Mouse (Mus musculus): ENCODE measurements around the gene Dnah14.

The Dnah14 gene

DNA sequence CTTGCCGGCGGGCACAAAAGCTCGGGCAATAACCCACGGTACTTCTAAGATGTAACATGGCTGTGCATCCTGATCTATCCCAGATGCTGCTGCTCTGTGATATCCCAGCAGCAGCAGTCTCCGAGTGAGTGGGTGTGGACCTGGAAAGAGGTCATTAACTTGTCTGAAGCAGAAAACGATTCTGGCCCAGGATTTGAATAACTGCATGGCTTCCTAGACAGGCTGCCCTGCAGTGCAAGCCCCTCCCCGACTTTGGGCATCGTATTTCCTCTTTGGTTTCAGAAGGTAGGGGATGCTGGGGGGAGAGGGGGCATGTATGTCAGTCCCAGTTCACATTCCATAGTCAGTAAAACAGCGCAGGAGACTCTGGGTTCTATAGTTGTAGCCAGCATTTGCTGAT lies 6.9 kb upstream of the Dnah14 start:
- ChIA-PET CTCF (no interaction called here), POLR2A (no interaction called here)

DNA sequence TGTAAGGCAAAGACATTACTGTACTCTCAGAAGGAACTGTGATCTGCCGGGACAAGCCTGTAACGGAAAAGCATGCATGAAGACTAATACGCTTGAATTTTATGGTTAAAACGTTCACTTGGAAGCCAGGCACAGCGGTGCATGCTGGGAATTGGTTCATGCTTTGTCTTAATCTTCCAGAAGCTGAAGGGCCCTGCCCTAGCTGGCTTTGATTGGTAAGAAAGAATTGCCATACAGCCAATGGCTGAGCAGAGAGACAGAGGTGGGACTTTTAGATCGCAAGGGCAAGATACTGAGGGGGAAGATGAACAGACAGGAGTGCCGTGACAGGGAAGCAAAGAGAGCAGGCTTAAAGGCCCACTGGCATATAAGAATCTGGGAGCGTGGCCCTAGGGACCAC lies 6.8 kb downstream of the Dnah14 start:
- POLR2A ChIA-PET, result interaction anchor here in 1 of 4 experiments (0.7 kb wide), 1 partner anchor 440 kb away, joined by 3 read pairs; no protein-coding TSS in a partner anchor
- CTCF ChIA-PET, result interaction anchor here in 1 of 4 experiments (0.6 kb wide), 1 partner anchor 23 kb away, joined by 4 read pairs; no protein-coding TSS in a partner anchor

DNA sequence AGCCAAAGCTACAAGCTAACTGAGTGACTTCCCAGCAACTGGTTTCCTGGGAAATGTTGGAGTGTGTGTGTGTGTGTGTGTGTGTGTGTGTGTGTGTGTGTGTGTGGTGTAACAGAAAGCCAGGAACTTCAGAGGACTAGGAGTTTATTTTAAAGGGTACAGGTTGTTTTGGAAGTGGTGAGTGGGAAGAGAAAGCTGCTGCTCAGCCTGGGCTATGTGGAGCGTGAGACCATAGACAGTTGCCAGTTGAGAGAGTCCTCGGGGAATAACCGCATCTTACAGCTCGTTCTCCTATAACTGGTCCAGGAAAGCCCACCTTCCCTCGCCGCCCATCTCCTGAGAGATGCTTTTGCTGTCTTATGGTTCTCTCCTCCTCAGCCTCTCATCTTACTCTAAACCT lies 12.8 kb downstream of the Dnah14 start:
- ChIA-PET POLR2A (interaction anchor here in 3 of 4 experiments (0.6 to 1.1 kb wide), 3 partner anchors 116 to 398 kb away, joined by 3 to 5 read pairs (median 4); no protein-coding TSS in a partner anchor), CTCF (interaction anchor here in 1 of 4 experiments (0.6 kb wide), 1 partner anchor 28 kb away, joined by 5 read pairs; no protein-coding TSS in a partner anchor)

DNA sequence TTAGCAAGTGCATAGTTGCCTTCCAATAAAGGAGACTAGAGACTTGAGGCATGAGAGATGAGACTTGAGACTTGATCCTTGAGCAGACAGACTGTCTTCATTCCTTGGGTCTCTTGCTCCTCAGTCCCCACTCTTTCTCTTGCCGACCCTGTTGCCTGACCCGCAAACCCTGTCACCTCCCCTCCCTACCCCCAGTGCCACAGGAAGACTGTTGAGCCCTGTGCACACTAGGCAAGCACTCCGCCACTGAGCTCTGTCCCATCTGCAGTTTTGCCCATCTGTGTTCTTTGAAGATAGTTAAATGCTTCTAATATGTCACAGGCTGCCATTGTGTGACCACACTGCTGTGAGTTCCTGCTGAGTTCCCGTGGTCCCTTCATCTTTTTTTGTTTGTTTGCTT lies 23.0 kb downstream of the Dnah14 start:
- CTCF ChIA-PET, result no interaction called here
- POLR2A ChIA-PET, result no interaction called here

DNA sequence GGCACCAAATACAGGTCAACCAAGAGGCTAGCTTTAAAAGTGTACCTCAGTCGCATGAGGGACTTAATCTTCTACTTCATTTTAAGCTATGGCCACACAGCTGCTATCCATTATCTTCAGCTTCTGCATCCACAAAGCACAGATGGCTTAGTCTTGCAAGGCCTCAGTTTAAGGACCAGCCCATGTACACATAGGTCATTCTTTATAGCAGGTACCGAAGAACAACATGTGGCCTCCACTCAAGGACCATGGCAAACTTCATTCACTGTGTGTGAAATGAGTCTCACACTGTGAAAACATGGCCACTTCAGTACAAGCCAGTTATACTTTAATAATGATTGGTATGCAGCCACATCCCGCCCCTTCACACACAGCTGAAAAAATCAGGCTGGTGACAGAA lies 34.8 kb downstream of the Dnah14 start:
- POLR2A ChIA-PET, result no interaction called here
- CTCF ChIA-PET, result interaction anchor here in 1 of 4 experiments (0.5 kb wide), 1 partner anchor 878 kb away, joined by 6 read pairs; no protein-coding TSS in a partner anchor

DNA sequence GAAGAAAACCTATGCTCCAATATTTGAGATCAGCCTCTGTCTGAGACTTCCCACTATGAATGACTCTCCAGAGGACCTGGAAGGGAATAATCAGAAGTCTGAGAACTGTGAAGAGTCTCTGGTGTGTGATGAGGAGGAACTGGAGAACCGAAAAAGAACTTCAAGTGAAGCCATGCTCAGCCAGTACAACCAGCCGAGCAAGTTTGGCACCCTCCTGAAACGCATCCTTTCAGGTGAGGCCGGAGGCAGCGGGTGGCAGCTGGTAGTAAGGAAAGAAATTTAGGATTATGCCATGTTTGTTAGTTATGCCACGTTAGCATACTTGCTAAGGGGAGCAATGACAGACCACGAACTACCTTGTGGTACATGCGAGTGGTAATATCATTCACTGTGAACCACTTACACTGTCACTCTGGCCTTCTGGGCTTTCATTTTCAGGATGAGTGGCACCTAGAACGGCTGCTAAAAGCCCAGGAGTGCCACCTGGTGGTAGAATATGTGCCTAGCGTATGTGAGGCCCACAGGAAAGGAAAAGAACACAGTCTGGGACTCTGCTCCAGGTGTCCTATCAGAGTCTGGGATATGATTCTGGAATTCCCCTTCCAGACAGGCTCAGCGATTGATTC lies 39.6 kb downstream of the Dnah14 start:
- ChIA-PET CTCF (interaction anchor here (0.7 to 1.7 kb wide), 4 partner anchors 13 to 624 kb away, joined by 3 to 9 read pairs (median 6); no protein-coding TSS in a partner anchor), POLR2A (no interaction called here)

DNA sequence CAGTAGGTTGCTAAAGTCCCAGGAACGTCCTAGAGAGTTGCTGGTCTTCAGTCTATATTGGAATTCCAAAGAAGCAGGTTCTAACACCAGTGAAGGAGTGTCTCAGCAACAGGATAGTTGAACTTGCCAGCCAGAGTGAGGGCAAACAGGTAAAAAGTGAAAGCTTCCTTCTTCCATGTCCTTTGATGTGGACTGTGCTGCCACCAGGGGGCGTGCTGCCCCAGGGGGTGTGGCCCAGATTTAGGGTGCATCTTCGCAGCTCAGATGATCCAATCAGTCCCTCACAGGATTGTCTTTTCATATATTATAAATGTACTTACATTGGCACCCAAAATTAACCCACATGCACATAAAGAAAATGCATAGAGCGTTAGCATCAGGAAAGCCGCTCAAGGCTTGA lies 41.0 kb downstream of the Dnah14 start:
- POLR2A ChIA-PET, result interaction anchor here in 1 of 4 experiments (1.0 kb wide), 1 partner anchor 724 kb away, joined by 3 read pairs; the partner anchor contains the start of gene Fbxo28
- CTCF ChIA-PET, result interaction anchor here (0.6 to 1.7 kb wide), 24 partner anchors 8 to 991 kb away, joined by 3 to 13 read pairs (median 3); no protein-coding TSS in a partner anchor

DNA sequence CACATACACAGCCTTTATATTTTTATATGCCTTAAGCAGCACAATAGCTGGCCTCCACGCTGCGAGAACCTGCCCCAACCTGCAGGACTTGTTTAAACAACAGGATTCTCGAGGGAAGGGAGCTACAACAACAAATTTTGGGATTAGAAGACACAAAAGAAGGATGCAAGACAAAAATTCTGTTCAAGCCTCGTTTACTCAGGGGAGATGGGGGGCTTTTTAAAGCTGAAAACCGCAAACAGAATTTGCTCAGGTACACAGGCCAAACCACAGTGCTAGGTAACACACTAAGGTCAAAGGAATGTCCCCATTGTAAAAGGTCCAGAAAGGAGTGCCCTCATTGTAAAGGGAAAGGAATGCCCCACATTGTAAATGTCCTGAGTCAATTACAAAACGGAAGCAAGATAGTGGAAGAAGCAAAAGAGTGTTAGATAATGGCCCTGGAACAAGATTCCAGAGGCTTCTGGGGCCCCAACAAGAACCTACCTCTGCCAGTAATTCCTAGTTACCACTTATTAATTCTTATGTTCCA lies 46.9 kb downstream of the Dnah14 start:
- ChIA-PET CTCF (interaction anchor here in 1 of 4 experiments (0.6 kb wide), 1 partner anchor 367 kb away, joined by 7 read pairs; no protein-coding TSS in a partner anchor), POLR2A (interaction anchor here in 1 of 4 experiments (0.8 kb wide), 1 partner anchor 29 kb away, joined by 3 read pairs; no protein-coding TSS in a partner anchor)

DNA sequence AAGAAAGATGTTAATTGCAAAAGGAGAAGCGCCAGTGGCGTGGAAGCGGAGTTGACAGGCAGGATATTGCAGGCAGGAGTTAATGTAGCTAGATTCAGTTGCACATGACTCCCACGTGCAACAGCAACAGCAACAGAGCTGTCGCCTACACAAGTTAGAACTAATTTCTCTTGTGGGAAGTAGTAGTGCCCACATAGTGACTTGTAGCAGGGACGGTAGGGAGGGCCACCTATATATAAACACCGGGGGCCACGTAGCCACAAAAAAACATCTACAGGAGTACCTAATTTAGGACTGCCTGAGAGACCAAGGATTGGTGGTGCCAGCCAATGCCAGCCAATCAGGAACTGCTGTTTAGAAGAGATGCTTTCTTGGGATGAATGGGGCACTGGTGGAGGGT lies 48.5 kb downstream of the Dnah14 start:
- CTCF ChIA-PET, result interaction anchor here in 1 of 4 experiments (0.6 kb wide), 1 partner anchor 761 kb away, joined by 3 read pairs; no protein-coding TSS in a partner anchor
- POLR2A ChIA-PET, result interaction anchor here in 1 of 4 experiments (0.6 kb wide), 1 partner anchor 959 kb away, joined by 6 read pairs; no protein-coding TSS in a partner anchor

DNA sequence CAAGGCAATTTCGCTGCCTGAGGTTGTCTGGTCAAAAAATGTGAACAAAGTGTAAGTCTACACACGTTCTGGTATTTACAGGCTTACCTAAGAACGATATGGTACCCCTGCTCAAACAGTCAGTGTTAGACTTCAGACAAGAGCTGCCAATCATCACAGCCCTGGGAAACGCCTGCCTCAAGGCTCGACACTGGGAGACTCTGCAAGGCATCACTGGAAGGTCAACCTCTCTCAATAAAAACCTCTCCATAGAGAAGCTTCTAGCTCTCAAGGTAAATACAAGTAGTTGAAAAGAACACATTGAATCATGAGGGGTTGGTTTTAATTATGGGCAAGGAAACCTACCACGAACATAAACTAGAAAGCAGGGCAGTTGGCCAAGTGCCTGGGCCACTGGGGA lies 51.9 kb downstream of the Dnah14 start:
- POLR2A ChIA-PET, result no interaction called here
- CTCF ChIA-PET, result interaction anchor here in 1 of 4 experiments (1.4 kb wide), 1 partner anchor 11 kb away, joined by 3 read pairs; no protein-coding TSS in a partner anchor

DNA sequence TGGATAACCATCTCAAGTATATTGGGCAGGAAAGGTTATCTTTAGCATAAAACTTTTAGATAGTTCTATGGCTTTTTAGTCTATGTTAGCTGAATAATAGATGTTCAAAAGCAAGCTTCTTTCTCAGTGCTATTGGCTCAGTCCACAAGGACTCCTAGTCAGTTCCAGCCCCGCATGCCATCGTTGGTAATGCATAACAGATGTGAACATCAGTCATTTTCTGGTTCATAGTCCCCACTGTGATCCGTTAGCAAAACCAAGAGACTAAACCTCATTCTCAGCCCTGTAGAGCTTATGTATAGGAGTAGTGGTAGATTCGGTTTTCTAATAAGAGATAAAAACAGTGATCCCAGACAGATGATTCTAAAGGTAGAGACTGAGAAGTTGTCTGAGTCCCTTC lies 55.0 kb downstream of the Dnah14 start:
- CTCF ChIA-PET, result interaction anchor here in 1 of 4 experiments (0.7 kb wide), 1 partner anchor 878 kb away, joined by 3 read pairs; no protein-coding TSS in a partner anchor
- POLR2A ChIA-PET, result no interaction called here

DNA sequence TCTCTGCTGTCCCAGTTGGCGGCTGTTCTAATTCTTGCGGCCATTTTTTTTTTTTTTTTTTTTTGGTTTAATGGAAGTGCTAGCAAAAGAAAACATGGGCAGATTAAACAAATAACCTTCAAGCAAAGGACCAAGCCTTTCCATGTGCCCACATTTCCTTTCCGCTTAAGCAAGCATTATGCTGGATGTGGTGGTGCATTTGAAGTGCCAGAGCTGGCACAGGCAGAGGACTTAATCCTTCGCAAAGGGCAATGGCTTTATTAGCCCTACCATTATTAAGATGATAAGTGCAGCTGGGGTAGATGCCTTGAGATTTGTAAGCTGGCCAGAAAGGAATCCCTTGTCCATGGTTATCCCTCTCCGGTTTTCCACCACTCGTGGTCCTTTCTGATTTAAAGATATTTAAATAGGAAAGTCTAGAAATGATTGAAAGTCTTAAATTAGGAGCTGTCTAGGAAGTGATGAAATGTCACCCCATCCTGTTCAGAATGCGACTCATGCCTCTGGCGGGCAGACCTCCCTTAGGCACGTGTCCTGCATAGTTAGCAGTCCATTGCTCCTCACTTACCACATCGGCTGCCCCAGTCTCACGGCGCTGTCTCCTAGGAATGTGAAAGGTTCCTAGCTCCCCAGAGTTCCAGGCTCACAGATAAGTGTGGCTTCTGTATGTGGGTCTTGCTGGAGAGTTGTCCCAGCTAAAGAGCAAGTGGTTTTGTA lies 61.8 kb downstream of the Dnah14 start:
- POLR2A ChIA-PET, result no interaction called here
- CTCF ChIA-PET, result interaction anchor here in 1 of 4 experiments (0.7 kb wide), 1 partner anchor 356 kb away, joined by 14 read pairs; no protein-coding TSS in a partner anchor

DNA sequence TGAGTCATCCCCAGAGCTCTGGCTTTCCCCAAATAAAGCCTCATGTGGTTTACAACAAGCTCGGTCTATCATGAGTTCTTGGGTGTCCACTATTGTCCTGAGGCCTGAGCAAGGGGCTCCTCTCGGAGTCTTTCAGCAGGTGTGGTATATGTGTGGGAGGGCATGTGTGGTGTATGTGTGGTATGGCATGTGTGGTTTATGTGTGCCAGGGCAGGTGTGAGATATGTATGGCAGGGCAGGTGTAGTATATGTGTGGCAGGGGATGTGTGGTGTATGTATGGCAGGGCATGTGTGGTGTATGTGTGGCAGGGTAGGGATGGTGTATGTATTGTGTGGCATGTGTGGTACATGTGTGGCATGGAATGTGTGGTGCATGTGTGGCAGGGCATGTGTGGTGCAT lies 64.0 kb downstream of the Dnah14 start:
- CTCF ChIA-PET, result no interaction called here
- POLR2A ChIA-PET, result interaction anchor here in 1 of 4 experiments (0.7 kb wide), 1 partner anchor 223 kb away, joined by 3 read pairs; no protein-coding TSS in a partner anchor

DNA sequence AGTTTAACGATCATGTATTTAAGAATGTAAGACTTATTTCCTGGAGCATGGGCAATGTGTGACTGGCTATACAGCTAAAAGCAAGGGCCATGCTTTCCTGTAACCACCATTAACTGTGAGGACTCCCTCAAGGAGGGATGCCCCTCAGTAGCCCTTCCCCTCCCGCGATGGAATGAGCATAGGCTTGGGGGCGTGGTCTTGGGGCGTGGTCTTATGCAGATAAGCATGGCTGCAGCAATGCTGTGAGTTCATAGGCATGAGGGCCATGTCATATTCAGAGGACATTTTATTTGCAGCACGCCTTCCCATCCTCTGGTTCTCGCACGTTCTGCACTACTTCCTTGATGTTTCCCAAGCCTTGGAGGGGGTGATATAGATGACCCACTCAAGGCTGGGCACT lies 71.1 kb downstream of the Dnah14 start:
- CTCF ChIA-PET, result no interaction called here
- POLR2A ChIA-PET, result no interaction called here

DNA sequence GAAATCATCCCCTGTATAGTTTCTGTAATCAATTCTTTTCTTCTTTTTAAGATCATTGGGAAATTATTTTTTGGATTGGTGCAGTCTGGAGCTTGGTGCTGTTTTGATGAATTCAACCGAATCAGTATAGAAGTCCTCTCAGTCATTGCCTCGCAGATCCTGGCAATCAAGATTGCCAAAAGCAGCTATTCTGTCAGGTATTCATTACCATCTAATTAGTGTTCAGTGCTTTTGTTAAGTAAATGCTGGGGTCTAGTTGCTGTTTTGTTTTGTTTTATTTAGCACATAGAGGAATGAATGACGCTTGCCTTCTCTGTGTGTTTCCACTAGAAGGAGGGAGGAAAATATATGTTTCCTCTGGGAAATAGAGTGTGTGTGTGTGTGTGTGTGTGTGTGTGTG lies 77.1 kb downstream of the Dnah14 start:
- CTCF ChIA-PET, result interaction anchor here in 2 of 4 experiments (0.6 to 3.0 kb wide), 3 partner anchors 36 to 204 kb away, joined by 3 to 13 read pairs (median 4); no protein-coding TSS in a partner anchor
- POLR2A ChIA-PET, result interaction anchor here in 2 of 4 experiments (0.6 to 0.7 kb wide), 2 partner anchors 9 to 264 kb away, joined by 3 to 4 read pairs; no protein-coding TSS in a partner anchor

DNA sequence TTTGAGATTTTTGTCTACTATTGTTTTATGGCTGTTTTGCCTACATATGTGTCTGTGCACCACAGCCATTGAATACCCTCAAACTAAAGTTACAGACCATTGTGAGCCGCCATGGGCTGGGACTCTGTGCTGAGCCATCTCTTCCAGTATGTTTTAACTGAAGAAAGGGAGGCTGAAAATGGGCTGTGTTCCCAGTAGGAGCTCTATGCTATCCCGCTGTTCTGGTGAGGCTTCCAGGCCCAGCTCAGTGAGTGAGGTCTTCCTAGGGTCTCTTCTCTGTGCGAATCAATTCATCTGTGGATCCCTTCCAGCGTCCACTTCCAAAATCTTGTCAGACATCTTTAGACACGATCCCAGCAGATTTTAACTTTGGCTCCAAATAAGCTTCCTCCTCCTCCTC lies 80.1 kb downstream of the Dnah14 start:
- POLR2A ChIA-PET, result interaction anchor here in 1 of 4 experiments (1.1 kb wide), 1 partner anchor 70 kb away, joined by 3 read pairs; no protein-coding TSS in a partner anchor
- CTCF ChIA-PET, result no interaction called here

DNA sequence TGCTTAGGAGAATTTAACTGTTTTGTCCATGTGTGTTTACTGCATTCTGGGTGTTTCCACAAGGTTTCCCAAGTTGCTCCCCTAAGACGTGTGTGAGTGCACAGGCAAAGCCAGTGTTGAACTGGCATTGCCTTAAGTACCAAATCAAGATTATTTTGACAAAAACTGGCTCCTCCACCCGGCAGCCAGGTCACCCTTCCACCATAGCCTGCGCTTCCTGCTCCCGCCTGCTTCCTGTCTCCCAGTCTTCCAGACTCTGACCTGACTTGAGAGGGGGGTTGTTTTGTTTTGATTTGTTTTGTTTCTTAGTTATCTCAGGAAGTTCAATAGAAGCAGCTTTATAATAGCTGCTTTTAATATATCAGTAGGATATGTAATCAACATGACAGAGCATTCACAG lies 90.4 kb downstream of the Dnah14 start:
- POLR2A ChIA-PET, result interaction anchor here in 1 of 4 experiments (0.6 kb wide), 1 partner anchor 32 kb away, joined by 10 read pairs; no protein-coding TSS in a partner anchor
- CTCF ChIA-PET, result interaction anchor here in 1 of 4 experiments (1.0 kb wide), 1 partner anchor 49 kb away, joined by 3 read pairs; no protein-coding TSS in a partner anchor

DNA sequence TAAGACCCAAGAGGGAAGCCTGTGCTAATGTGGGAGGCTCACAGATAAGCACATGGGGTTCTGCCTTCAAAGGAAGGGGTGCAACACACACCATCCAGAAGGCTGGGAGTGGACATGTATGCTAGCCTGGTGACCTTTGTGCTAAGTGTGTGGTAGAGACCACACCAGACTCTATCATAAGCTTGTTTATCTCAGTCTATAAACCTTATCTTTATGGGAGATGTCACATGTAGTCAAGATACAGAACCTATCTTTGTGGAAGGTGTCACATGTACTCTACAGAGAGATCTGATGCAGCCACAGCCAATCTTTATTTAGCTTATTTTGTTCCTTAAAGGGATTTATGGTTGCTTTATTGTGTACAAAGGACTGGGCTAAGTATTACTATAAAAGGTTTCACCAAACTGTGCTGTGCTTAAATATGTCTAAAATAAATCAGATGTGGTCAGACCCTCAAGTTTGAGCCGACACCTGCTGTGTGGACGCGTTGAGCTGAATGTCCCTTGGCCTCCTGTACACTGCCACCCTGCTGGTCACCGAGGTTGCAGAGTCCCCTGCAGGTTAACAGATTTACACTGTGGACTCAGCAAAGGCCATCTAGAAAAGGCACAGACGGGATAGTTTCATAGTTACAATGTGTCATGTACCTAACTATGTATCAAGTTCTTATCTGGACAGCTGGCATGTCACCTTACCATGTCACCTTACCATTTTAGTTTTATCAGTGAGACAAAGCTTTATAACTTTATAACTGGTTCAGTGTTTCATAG lies 118.6 kb downstream of the Dnah14 start:
- ChIA-PET POLR2A (no interaction called here), CTCF (no interaction called here)
